Mouse (Mus musculus): ENCODE results near the gene Nrbf2. TPM values are rescaled to one million over a fixed set of nuclear protein-coding genes. Genes with fewer than 3 reads are reported as not detected.

The Nrbf2 gene
- total RNA-seq, 2 experiments from 2014 or later, result 19.3 to 20.7 TPM

DNA sequence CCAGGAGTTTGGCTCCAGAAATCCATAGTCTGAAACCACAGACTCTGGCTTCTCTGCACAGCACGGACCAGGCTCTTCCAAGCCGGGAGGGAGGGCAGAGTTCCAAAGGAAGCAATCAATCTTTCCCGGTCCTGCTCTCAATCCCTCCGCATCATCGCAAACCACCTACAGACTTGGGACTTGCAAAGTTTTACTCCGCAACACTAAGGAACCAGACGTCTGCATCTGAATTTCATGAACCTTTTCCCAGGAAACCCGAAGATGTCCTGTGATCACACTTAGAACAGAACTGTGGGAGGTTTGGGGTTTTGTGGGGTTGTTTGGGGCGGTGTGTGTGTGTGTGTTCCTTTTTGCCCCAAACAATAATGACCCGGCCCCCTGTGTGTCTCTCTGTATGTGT is 794 bp downstream of the Nrbf2 start:
- peak overlapping the region; percentile 64 for H3K4me3 ChIP-seq
- no peak for TF ChIP-seq CTCF (conservative IDR thresholded peaks at IDR 0.05)
- peak overlapping the region; percentile 89; the same call in 1 of the 2 replicates for H3K27ac ChIP-seq
- no peak for DNase-seq (ENCODE audit: low spot score in 2 of 2)

DNA sequence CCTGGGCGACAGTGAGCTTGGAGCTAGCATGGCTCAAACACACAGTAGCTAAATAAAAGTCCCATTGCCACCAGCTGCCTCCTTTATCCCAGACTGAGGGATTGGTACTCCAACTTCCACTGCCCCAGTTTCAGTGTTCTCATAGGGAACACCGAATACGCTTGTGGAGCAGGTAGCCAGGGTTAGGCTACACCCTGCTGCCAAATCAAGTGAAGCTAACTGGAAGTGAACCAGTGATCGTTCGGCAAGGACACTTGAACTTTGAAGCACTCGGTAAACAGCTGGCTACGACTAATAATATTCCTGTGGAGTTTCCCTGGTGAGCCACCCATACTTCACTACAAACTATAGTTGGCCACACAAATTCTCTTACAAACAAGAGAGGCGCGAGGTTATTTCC is 1.6 kb downstream of the Nrbf2 start:
- no peak for TF ChIP-seq CTCF (conservative IDR thresholded peaks at IDR 0.05)
- H3K27ac ChIP-seq, result no peak overlapping the region
- DNase-seq (ENCODE audit: low spot score in 2 of 2), result no peak
- H3K4me3 ChIP-seq, result peak overlapping the region; percentile 64; the same call in 1 of the 2 replicates

DNA sequence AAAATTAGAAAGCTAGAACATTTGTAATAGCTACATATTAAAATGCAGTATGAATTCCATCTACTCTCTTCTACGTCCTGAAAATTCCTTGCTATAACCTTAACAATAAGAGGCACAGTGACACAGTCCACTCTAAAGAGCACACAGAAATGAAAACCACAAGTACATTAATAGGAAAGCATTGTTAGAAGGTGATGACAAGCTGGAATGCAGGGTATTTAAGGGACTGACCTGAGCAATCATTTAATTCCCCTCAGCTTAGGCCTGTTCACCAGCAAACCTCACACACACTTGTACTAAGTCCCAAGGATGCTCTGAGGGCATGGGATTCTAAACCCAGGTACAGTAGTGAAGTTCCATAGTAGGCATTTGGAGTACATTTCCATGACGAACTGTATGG is 2.6 kb downstream of the Nrbf2 start:
- no peak for TF ChIP-seq CTCF (conservative IDR thresholded peaks at IDR 0.05)
- H3K4me3 ChIP-seq, result no peak overlapping the region
- no peak for DNase-seq (ENCODE audit: low spot score in 2 of 2)
- no peak overlapping the region for H3K27ac ChIP-seq

DNA sequence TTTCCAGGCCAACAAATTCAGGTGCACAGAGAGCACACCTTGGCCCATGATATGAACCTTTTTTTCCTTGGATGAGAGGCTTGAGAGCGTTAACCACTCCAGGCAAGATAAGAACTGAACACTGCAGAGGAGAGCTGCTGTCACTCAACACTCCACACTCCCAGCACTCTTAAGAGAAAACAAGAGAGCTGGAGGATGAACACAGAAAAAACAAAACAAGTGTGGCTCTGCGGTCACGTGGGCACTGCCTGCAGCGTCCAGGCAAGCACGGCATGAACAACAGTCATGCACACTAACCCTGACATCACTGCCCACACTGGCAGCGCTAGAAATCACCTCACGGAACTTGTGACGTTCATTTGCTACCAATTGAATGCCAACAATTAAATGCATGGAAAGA is 3.3 kb downstream of the Nrbf2 start:
- DNase-seq (ENCODE audit: low spot score in 2 of 2), result no peak
- Histone ChIP-seq H3K27ac (0 out of 2 replicates have a peak overlapping the region, but pooled peaks have one; percentile 3), H3K4me3 (no peak overlapping the region)
- no peak for TF ChIP-seq CTCF (conservative IDR thresholded peaks at IDR 0.05)

DNA sequence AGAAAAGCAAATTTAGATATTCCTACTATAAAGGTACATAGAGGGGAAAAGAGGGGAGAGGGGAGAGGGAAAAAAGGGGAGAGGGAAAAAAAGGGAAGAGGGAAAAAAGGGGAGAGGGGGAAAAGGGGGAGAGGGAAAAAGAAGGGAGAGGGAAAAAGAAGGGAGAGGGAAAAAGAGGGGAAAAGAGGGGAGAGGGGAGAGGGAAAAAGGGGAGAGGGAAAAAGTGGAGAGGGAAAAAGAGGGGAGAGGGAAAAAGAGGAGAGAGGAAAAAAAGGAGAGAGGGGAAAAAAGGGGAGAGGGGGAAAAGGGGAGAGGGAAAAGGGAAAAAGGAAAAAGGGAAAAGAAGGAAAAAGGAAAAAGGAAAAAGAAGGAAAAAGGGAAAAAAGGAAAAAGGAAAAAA is 9.2 kb downstream of the Nrbf2 start:
- no peak for TF ChIP-seq CTCF (conservative IDR thresholded peaks at IDR 0.05)
- Histone ChIP-seq H3K4me3 (no peak overlapping the region), H3K27ac (no peak overlapping the region)
- DNase-seq (ENCODE audit: low spot score in 2 of 2), result no peak

DNA sequence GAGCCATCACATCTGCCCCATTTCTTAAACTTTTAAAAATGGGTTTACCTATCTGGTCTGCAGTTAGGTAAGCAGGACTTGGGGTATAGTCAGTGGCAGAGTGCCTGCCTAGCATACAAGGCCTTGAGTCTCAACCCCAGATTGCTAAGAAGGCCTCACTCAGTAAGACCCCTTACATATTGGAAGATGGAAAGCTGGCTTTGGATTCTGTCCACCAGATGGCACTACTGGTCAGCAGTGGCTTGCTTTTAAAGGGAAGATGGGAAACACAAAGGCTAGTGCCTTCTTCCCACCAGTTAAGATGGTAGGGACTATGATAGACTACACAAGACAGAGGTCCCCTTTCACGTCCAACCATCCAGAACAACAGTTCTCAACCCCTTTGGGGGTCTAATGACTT is 20.3 kb downstream of the Nrbf2 start:
- H3K4me3 ChIP-seq, result no peak overlapping the region
- peak in 1 of 2 experiments; percentile 59 for DNase-seq (ENCODE audit: low spot score in 2 of 2)
- peak; percentile 89 for TF ChIP-seq CTCF (conservative IDR thresholded peaks at IDR 0.05)
- H3K27ac ChIP-seq, result no peak overlapping the region

DNA sequence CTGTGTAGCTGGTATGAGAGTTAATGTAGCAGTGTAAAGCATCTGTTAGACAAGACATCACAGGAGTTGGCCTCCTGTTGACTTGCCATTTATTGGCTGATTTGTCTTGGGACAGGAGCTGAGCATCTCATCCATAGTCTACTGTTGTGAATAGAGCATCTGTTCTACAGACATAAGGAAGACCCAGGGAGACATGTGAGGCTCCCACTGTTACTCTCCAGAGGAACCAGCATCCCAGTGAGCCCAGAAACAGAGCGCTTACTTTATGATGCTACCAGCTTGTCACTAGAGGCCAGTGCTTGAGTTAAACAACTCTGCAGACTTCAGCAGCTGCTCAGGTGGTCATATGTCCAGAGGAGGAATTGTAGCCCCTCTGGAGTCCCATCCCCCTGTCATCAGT is 32.0 kb downstream of the Nrbf2 start:
- Histone ChIP-seq H3K27ac (peak overlapping the region; percentile 76; the same call in 1 of the 2 replicates), H3K4me3 (no peak overlapping the region)
- DNase-seq (ENCODE audit: low spot score in 2 of 2), result no peak
- TF ChIP-seq CTCF (conservative IDR thresholded peaks at IDR 0.05), result no peak

DNA sequence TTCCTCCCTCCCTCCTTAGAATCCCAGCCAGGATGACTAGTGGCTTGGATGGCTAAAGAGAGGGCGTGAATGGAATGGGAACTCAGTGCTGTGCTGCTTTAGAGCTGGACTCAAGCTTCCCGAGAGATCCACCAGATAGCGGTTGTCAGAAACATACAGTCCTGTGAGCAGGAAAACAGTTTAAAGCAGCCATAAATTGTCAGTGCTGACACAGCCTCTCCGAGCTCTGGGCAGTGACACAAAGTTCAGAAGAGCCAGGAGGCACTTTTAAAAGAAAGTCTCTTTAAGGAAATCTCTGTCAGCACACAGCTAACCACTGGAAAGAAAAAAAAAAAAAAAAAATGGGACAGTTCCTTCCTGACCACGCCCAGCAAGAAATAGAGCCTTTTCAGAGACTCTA is 32.8 kb downstream of the Nrbf2 start:
- TF ChIP-seq CTCF (conservative IDR thresholded peaks at IDR 0.05), result no peak
- no peak for DNase-seq (ENCODE audit: low spot score in 2 of 2)
- Histone ChIP-seq H3K4me3 (no peak overlapping the region), H3K27ac (peak overlapping the region; percentile 76)

DNA sequence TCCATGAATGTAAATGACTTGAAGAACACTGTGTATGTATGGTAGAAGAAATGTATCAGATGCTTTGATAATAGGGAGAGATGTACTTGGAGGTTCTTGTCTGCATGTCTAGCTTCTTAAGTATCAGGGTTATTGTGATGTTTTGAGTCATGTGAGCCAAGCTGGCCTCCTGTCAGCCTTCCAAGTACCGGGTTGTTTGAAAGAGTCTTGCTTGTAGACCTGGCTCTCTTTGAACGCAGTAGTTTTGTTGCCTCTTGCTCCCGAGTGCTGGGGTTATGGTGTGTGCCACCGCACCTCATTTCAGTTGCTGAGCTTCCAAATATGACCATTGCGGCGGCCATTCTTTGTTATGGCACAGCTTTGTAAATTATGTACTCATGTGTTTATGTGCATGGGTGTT is 34.3 kb downstream of the Nrbf2 start:
- no peak for TF ChIP-seq CTCF (conservative IDR thresholded peaks at IDR 0.05)
- Histone ChIP-seq H3K27ac (peak overlapping the region; percentile 76), H3K4me3 (no peak overlapping the region)
- DNase-seq (ENCODE audit: low spot score in 2 of 2), result no peak

DNA sequence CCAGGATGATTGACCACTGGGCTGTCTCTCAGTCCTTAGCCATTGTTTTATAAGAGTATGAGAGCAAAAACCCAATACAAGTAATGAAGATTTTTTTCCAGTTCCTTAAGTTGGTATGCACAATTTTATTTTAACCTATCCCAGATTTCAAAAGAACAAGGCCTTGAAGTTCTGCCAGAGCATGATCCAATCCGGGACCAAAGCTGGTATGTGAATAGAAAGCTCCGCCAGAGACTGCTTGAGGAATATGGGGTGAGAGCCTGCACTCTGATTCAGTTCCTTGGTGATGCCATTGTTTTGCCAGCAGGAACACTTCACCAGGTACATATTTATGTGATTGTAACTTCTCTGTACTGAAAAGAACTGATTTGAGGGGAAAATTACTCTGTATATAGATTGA is 35.6 kb downstream of the Nrbf2 start:
- no peak overlapping the region for H3K4me3 ChIP-seq
- peak overlapping the region; percentile 76 for H3K27ac ChIP-seq
- DNase-seq (ENCODE audit: low spot score in 2 of 2), result peak; percentile 40 to 45
- TF ChIP-seq CTCF (conservative IDR thresholded peaks at IDR 0.05), result no peak

DNA sequence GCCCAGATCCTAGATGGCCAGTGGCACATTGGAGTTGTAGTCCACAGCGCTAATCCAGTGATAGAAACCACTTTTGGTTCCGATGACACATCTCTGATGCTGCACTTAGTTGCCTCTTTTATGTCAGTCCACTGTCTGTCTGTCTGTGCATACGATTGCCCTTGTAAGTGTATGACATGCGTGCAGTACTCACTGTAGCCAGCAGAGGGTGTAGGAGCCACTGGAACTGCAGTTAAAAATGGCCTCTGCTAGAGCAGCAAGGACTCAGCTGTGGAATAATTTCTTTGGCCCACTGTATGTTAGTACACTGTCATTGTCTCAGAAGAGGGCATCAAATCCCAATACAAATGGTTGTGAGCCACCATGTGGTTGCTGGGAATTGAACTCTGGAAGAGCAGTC is 38.0 kb downstream of the Nrbf2 start:
- DNase-seq (ENCODE audit: low spot score in 2 of 2), result no peak
- peak; percentile 79 for TF ChIP-seq CTCF (conservative IDR thresholded peaks at IDR 0.05)
- no peak overlapping the region for H3K27ac ChIP-seq

DNA sequence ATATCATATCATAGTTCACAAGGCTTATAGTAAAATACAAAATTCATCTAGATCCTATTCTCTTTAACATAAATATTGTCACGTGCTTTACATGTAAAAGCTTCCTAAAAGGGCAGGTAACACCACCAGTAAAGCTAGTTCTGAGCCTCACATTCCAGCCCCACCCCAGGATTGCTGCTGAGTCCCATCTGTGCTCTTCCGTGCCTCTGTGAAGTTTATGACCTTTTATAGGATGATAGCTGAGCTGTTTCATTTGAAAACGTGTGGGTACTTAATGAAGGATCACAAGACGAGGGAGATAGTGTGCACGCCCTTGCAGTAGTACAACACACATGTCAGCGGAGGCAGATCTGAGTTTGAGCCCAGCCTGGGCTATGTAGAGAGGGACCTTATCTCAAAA is 54.7 kb downstream of the Nrbf2 start:
- no peak overlapping the region for H3K4me3 ChIP-seq
- no peak overlapping the region for H3K27ac ChIP-seq
- TF ChIP-seq CTCF (conservative IDR thresholded peaks at IDR 0.05), result no peak
- DNase-seq (ENCODE audit: low spot score in 2 of 2), result no peak

More for the DNA sequence above, 38.0 kb downstream of the Nrbf2 start:
- no peak overlapping the region for H3K4me3 ChIP-seq

DNA sequence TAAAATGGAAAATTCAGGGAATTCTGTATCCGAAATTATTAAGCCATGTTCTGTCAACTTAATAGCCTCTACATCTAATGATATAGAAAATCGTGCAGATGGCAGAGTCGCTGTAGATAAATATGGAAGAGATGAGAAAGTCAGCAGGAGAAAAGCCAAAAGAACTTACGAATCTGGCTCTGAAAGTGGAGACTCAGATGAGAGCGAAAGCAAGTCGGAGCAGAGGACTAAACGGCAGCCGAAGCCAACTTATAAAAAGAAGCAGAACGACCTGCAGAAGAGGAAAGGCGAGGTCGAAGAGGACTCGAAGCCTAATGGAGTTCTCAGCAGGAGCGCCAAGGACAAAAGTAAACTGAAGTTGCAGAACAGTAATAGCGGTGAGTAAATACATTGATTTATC is 58.6 kb downstream of the Nrbf2 start:
- peak overlapping the region; percentile 78 for H3K27ac ChIP-seq
- H3K4me3 ChIP-seq, result peak overlapping the region; percentile 13; the same call in 1 of the 2 replicates
- DNase-seq (ENCODE audit: low spot score in 2 of 2), result no peak
- TF ChIP-seq CTCF (conservative IDR thresholded peaks at IDR 0.05), result no peak

DNA sequence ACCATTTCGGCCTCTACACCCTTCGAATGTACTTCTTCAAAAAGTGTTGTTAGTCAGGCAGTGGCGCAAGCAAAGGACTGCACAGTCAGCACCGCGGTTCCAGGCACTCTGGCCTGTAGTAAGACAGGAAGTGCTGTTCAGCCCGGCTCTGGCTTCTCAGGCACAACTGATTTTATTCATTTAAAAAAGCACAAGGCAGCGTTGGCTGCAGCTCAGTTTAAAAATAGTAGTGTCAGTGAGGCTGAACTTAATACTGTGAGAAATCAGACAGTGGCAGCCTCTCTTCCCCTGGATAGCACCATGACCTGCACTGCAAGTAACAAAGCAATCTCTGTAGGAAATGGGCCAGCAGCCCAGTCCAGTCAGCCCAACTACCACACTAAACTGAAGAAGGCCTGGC is 59.0 kb downstream of the Nrbf2 start:
- TF ChIP-seq CTCF (conservative IDR thresholded peaks at IDR 0.05), result no peak
- H3K4me3 ChIP-seq, result peak overlapping the region; percentile 1; the same call in 1 of the 2 replicates
- peak overlapping the region; percentile 78 for H3K27ac ChIP-seq
- DNase-seq (ENCODE audit: low spot score in 2 of 2), result peak; percentile 34 to 57

DNA sequence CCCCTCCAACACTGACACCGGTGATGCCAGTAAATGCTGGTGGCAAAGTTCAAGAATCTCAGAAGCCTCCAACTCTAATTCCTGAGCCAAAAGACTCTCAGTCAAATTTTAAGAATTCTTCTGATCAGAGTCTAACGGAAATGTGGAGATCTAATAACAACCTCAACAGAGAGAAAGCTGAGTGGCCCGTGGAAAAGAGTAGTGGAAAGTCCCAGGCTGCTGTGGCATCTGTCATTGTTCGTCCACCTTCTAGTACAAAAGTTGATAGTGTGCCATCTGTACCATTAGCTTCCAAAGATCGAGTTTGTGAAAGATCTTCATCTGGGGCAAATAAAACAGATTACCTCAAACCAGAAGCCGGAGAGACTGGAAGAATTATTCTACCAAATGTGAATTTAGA is 59.6 kb downstream of the Nrbf2 start:
- no peak for TF ChIP-seq CTCF (conservative IDR thresholded peaks at IDR 0.05)
- H3K4me3 ChIP-seq, result no peak overlapping the region
- no peak for DNase-seq (ENCODE audit: low spot score in 2 of 2)
- peak overlapping the region; percentile 78 for H3K27ac ChIP-seq
